ENCODE assay signal across 10 mouse cellular contexts in the genomic region with DNA sequence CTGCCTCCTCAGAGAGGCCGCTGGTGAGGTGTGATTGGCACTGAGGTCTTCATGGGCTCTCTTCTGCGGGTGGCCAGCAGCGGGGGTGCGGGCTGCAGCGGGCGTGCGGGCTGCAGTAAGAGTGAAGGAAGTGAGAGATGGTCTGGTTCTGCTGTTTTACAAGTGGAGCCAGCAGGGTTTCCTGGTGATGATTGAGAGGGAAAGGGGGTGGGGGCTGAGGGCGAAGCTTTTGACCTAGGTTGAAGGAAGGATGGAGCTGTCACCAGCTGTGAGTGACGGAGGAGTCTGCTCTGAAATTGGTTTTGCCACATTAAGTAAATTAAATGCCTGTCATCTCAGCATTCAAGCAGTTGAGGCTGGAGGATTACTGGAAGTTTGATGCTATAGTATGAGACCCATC. TPM values are rescaled to one million over a fixed set of nuclear protein-coding genes. Genes with fewer than 3 reads are reported as not detected.
A peak's percentile ranks its signal among the peaks of the same experiment; 100 is the strongest.
DNase-seq lines count a peak whose midpoint lies in the region; ATAC-seq lines count a peak whose summit lies in the region.
"Had no signal": no experiment of that assay in that cellular context is flagged by ENCODE, and none has a peak within 500 bp of the region (broad histone marks: within the 10 kb centered on the region; RNA-seq: fewer than 3 reads in every experiment).

No protein-coding gene starts in this region.

- 49% methylated on average over 9 of the region's 9 CpGs for WGBS in hindbrain, embryonic 12.5 days
- 68% methylated on average over 9 of the region's 9 CpGs for WGBS in hindbrain, embryonic 14.5 days
- WGBS in midbrain, embryonic 11.5 days: 70% methylated on average over 9 of the region's 9 CpGs
- 76% methylated on average over 9 of the region's 9 CpGs for WGBS in midbrain, embryonic 10.5 days
- WGBS in limb, embryonic 10.5 days: 36% methylated on average over 9 of the region's 9 CpGs

- no peaks in the 10 kb centered on the region for H3K9me3 ChIP-seq in hindbrain, embryonic 12.5 days (replicated peaks)
- H3K9me3 ChIP-seq in hindbrain, embryonic 14.5 days (ENCODE audit: control insufficient read depth, low read length): no peaks in the 10 kb centered on the region
- H3K9me3 ChIP-seq in midbrain, embryonic 11.5 days (ENCODE audit: control insufficient read depth, low read length): no peaks in the 10 kb centered on the region
- no peaks in the 10 kb centered on the region for H3K9me3 ChIP-seq in midbrain, embryonic 10.5 days (replicated peaks)
- H3K9me3 ChIP-seq in limb, embryonic 10.5 days (replicated peaks): no peaks in the 10 kb centered on the region
- H3K9me3 ChIP-seq: G1E had no signal

- H3K36me3 ChIP-seq in hindbrain, embryonic 12.5 days: peaks cover 63% of the 10 kb centered on the region
- peaks cover 79% of the 10 kb centered on the region for H3K36me3 ChIP-seq in hindbrain, embryonic 14.5 days (replicated peaks; ENCODE audit: control insufficient read depth, insufficient read depth)
- no peaks in the 10 kb centered on the region for H3K36me3 ChIP-seq in midbrain, embryonic 11.5 days (ENCODE audit: control insufficient read depth, insufficient read depth, low read length)
- H3K36me3 ChIP-seq in midbrain, embryonic 10.5 days: peaks cover 63% of the 10 kb centered on the region
- H3K36me3 ChIP-seq in limb, embryonic 10.5 days: peaks cover 62% of the 10 kb centered on the region

- no peak overlapping the region for H3K4me3 ChIP-seq in hindbrain, embryonic 12.5 days
- H3K4me3 ChIP-seq in hindbrain, embryonic 14.5 days (replicated peaks; ENCODE audit: low read length): no peak overlapping the region
- no peak overlapping the region for H3K4me3 ChIP-seq in midbrain, embryonic 11.5 days (ENCODE audit: low read depth, low read length)
- H3K4me3 ChIP-seq in midbrain, embryonic 10.5 days: no peak overlapping the region
- H3K4me3 ChIP-seq in limb, embryonic 10.5 days: peak overlapping the region; percentile 12; the same call in 1 of the 2 replicates
- H3K4me3 ChIP-seq: erythroblast, embryonic 14.5 days had no signal

- H3K27me3 ChIP-seq in hindbrain, embryonic 12.5 days: no peaks in the 10 kb centered on the region
- no peaks in the 10 kb centered on the region for H3K27me3 ChIP-seq in hindbrain, embryonic 14.5 days (ENCODE audit: control insufficient read depth, insufficient read depth, low read length)
- no peaks in the 10 kb centered on the region for H3K27me3 ChIP-seq in midbrain, embryonic 11.5 days (ENCODE audit: control insufficient read depth, insufficient read depth, low read length)
- H3K27me3 ChIP-seq in midbrain, embryonic 10.5 days (ENCODE audit: low read depth, poor library complexity, severe bottlenecking): no peaks in the 10 kb centered on the region
- H3K27me3 ChIP-seq in limb, embryonic 10.5 days (ENCODE audit: low read depth, poor library complexity, severe bottlenecking): no peaks in the 10 kb centered on the region

- H3K9ac ChIP-seq in hindbrain, embryonic 12.5 days: peak overlapping the region; percentile 39
- H3K9ac ChIP-seq in hindbrain, embryonic 14.5 days: no peak overlapping the region
- no peak overlapping the region for H3K9ac ChIP-seq in midbrain, embryonic 11.5 days (ENCODE audit: low read length)

- ATAC-seq in hindbrain, embryonic 12.5 days (ENCODE audit: low FRiP score): no peak
- no peak for ATAC-seq in hindbrain, embryonic 14.5 days (ENCODE audit: low FRiP score)
- no peak for ATAC-seq in midbrain, embryonic 11.5 days (ENCODE audit: low FRiP score)
- ATAC-seq in megakaryocyte progenitor cell, adult 5-6 weeks (replicated peaks; ENCODE audit: poor library complexity): 0 out of 2 replicates have a peak, but pooled peaks have one; percentile 18

- DNase-seq in hindbrain, embryonic 14.5 days (ENCODE audit: low spot score): no peak
- DNase-seq in midbrain, embryonic 11.5 days (ENCODE audit: low spot score, missing footprints): peak; percentile 83
- DNase-seq in midbrain, embryonic 10.5 days (ENCODE audit: low spot score): no peak
- no peak for DNase-seq in limb, embryonic 10.5 days (ENCODE audit: low spot score)
- DNase-seq in cerebellum, adult 8-10 months: no peak
- DNase-seq: gastrocnemius, postnatal 14 days had no signal

- H3K4me1 ChIP-seq in hindbrain, embryonic 12.5 days: peaks cover 15% of the 10 kb centered on the region
- H3K4me1 ChIP-seq in hindbrain, embryonic 14.5 days (replicated peaks; ENCODE audit: control insufficient read depth, insufficient read depth, low read length): no peaks in the 10 kb centered on the region; the same call in 1 of the 2 replicates
- H3K4me1 ChIP-seq in midbrain, embryonic 11.5 days (ENCODE audit: control insufficient read depth, insufficient read depth, low read length): peaks cover 2% of the 10 kb centered on the region; the same call in 1 of the 2 replicates
- peaks cover 14% of the 10 kb centered on the region for H3K4me1 ChIP-seq in midbrain, embryonic 10.5 days
- H3K4me1 ChIP-seq in limb, embryonic 10.5 days: peaks cover 40% of the 10 kb centered on the region

- no peak overlapping the region for H3K4me2 ChIP-seq in hindbrain, embryonic 12.5 days (replicated peaks)
- no peak overlapping the region for H3K4me2 ChIP-seq in hindbrain, embryonic 14.5 days (replicated peaks)
- H3K4me2 ChIP-seq in midbrain, embryonic 11.5 days: no peak overlapping the region

- 0 out of 2 replicates have a peak overlapping the region, but pooled peaks have one; percentile 30 for H3K27ac ChIP-seq in hindbrain, embryonic 12.5 days
- H3K27ac ChIP-seq in hindbrain, embryonic 14.5 days: no peak overlapping the region
- no peak overlapping the region for H3K27ac ChIP-seq in midbrain, embryonic 11.5 days (ENCODE audit: low read depth, low read length)
- H3K27ac ChIP-seq in midbrain, embryonic 10.5 days (replicated peaks): no peak overlapping the region
- peak overlapping the region; percentile 78 for H3K27ac ChIP-seq in limb, embryonic 10.5 days

RNA-seq across cellular contexts. Expression of gene Map4k2, which starts 7.8 kb away (rescaled TPM):
- polyA plus RNA-seq in hindbrain, embryonic 12.5 days (2016; fragmentation: Nextera tagmentation; extraction: Ambion mirVana): 15.0 and 16.0 TPM in 2 replicates
- 12.4 and 15.4 TPM in 2 replicates for polyA plus RNA-seq in hindbrain, embryonic 14.5 days (2014; fragmentation: Nextera tagmentation; extraction: Ambion mirVana)
- polyA plus RNA-seq in midbrain, embryonic 11.5 days (2014; fragmentation: Nextera tagmentation; extraction: Ambion mirVana): 6.2 and 8.6 TPM in 2 replicates
- 11.3 and 13.8 TPM in 2 replicates for polyA plus RNA-seq in midbrain, embryonic 10.5 days (2016; fragmentation: Nextera tagmentation; extraction: Ambion mirVana)
- polyA plus RNA-seq in limb, embryonic 10.5 days (2016; fragmentation: Nextera tagmentation; extraction: Ambion mirVana): 10.4 and 15.2 TPM in 2 replicates
- total RNA-seq in megakaryocyte progenitor cell, adult 5-6 weeks (2015): 15.8 and 16.3 TPM in 2 replicates
- 30.5 and 45.4 TPM in 2 replicates for total RNA-seq in megakaryocyte progenitor cell, adult 5-6 weeks (2017)

RNA-seq across cellular contexts. Expression of gene Men1, which starts 13.9 kb away (rescaled TPM):
- 91.5 and 95.8 TPM in 2 replicates for polyA plus RNA-seq in hindbrain, embryonic 12.5 days (2016; fragmentation: Nextera tagmentation; extraction: Ambion mirVana)
- 46.7 and 51.5 TPM in 2 replicates for polyA plus RNA-seq in hindbrain, embryonic 14.5 days (2014; fragmentation: Nextera tagmentation; extraction: Ambion mirVana)
- 51.2 and 54.7 TPM in 2 replicates for polyA plus RNA-seq in midbrain, embryonic 11.5 days (2014; fragmentation: Nextera tagmentation; extraction: Ambion mirVana)
- 124 and 128 TPM in 2 replicates for polyA plus RNA-seq in midbrain, embryonic 10.5 days (2016; fragmentation: Nextera tagmentation; extraction: Ambion mirVana)
- polyA plus RNA-seq in limb, embryonic 10.5 days (2016; fragmentation: Nextera tagmentation; extraction: Ambion mirVana): 118 and 120 TPM in 2 replicates
- 22.9 and 23.6 TPM in 2 replicates for total RNA-seq in megakaryocyte progenitor cell, adult 5-6 weeks (2015)
- total RNA-seq in megakaryocyte progenitor cell, adult 5-6 weeks (2017): 27.2 and 27.9 TPM in 2 replicates

RNA-seq across cellular contexts. Expression of gene Sf1, which starts 14.8 kb away (rescaled TPM):
- 168 and 176 TPM in 2 replicates for polyA plus RNA-seq in hindbrain, embryonic 12.5 days (2016; fragmentation: Nextera tagmentation; extraction: Ambion mirVana)
- 103 and 112 TPM in 2 replicates for polyA plus RNA-seq in hindbrain, embryonic 14.5 days (2014; fragmentation: Nextera tagmentation; extraction: Ambion mirVana)
- polyA plus RNA-seq in midbrain, embryonic 11.5 days (2014; fragmentation: Nextera tagmentation; extraction: Ambion mirVana): 186 and 215 TPM in 2 replicates
- 189 and 194 TPM in 2 replicates for polyA plus RNA-seq in midbrain, embryonic 10.5 days (2016; fragmentation: Nextera tagmentation; extraction: Ambion mirVana)
- 193 and 206 TPM in 2 replicates for polyA plus RNA-seq in limb, embryonic 10.5 days (2016; fragmentation: Nextera tagmentation; extraction: Ambion mirVana)
- total RNA-seq in megakaryocyte progenitor cell, adult 5-6 weeks (2015): 268 and 287 TPM in 2 replicates
- 156 and 192 TPM in 2 replicates for total RNA-seq in megakaryocyte progenitor cell, adult 5-6 weeks (2017)

RNA-seq across cellular contexts. Expression of gene Pygm, which starts 35.5 kb away (rescaled TPM):
- polyA plus RNA-seq in hindbrain, embryonic 12.5 days (2016; fragmentation: Nextera tagmentation; extraction: Ambion mirVana): 1.8 and 3.9 TPM in 2 replicates
- 6.2 and 6.8 TPM in 2 replicates for polyA plus RNA-seq in hindbrain, embryonic 14.5 days (2014; fragmentation: Nextera tagmentation; extraction: Ambion mirVana)
- polyA plus RNA-seq in midbrain, embryonic 11.5 days (2014; fragmentation: Nextera tagmentation; extraction: Ambion mirVana): 0.81 and 1.8 TPM in 2 replicates
- 2.1 and 2.7 TPM in 2 replicates for polyA plus RNA-seq in midbrain, embryonic 10.5 days (2016; fragmentation: Nextera tagmentation; extraction: Ambion mirVana)
- 2.5 and 3.0 TPM in 2 replicates for polyA plus RNA-seq in limb, embryonic 10.5 days (2016; fragmentation: Nextera tagmentation; extraction: Ambion mirVana)
- 0.30 and 1.5 TPM in 2 replicates for total RNA-seq in megakaryocyte progenitor cell, adult 5-6 weeks (2015)
- 0.47 TPM in 1 of 2 replicates, not detected in the other for total RNA-seq in megakaryocyte progenitor cell, adult 5-6 weeks (2017)

RNA-seq across cellular contexts. Expression of gene Cdc42bpg, which starts 42.5 kb away (rescaled TPM):
- 0.48 and 0.61 TPM in 2 replicates for polyA plus RNA-seq in hindbrain, embryonic 12.5 days (2016; fragmentation: Nextera tagmentation; extraction: Ambion mirVana)
- 0.56 and 0.63 TPM in 2 replicates for polyA plus RNA-seq in hindbrain, embryonic 14.5 days (2014; fragmentation: Nextera tagmentation; extraction: Ambion mirVana)
- polyA plus RNA-seq in midbrain, embryonic 11.5 days (2014; fragmentation: Nextera tagmentation; extraction: Ambion mirVana): 0.23 and 0.42 TPM in 2 replicates
- 0.11 and 0.15 TPM in 2 replicates for polyA plus RNA-seq in midbrain, embryonic 10.5 days (2016; fragmentation: Nextera tagmentation; extraction: Ambion mirVana)
- 0.15 and 0.38 TPM in 2 replicates for polyA plus RNA-seq in limb, embryonic 10.5 days (2016; fragmentation: Nextera tagmentation; extraction: Ambion mirVana)
- total RNA-seq in megakaryocyte progenitor cell, adult 5-6 weeks (2015): 1.3 and 2.0 TPM in 2 replicates
- total RNA-seq in megakaryocyte progenitor cell, adult 5-6 weeks (2017): 3.2 and 3.5 TPM in 2 replicates

Comparison
In these comparisons a context has a peak if more than half of its experiments do, and no peak if none do; other contexts are left out.
1. H3K27ac ChIP-seq: peak in hindbrain, embryonic 12.5 days (single experiment) and limb, embryonic 10.5 days (single experiment); none in hindbrain, embryonic 14.5 days (single experiment), midbrain, embryonic 11.5 days (single experiment) and midbrain, embryonic 10.5 days (single experiment).